Mouse (Mus musculus) lung, adult 10 weeks (tissue): Measurements from ENCODE around the gene Soga1. TPM values are rescaled to one million over a fixed set of nuclear protein-coding genes. Genes with fewer than 3 reads are reported as not detected.

Experiments used
- polyA plus RNA-seq: library from polyadenylated mRNA; stranded (reverse); fragments of 350-450 nt; fragmentation: Illumina TruSeq; extraction: RNeasy Lipid Tissue Mini Kit (QIAGEN cat#74804); gene quantifications from one replicate; pipeline ENCODE4 v1.2.3, GENCODE M21; 2014; ENCODE audit warnings: low read depth, low replicate concordance; ENCODE audit not compliant: insufficient read depth

Soga1 gene
- polyA plus RNA-seq: 3.7 TPM

GRCm38 (mm10) chr2:157078793-157079700 is at the start of gene Soga1:
Gene Soga1, minus strand, starts transcription at chr2:157079254.

GRCm38 (mm10) chr2:157086796-157087195 is 7.7 kb upstream of the Soga1 start, which contains the start of gene Tldc2:
Gene Tldc2, plus strand, starts transcription at chr2:157087055.

GRCm38 (mm10) chr2:157006511-157007233 is 72.4 kb downstream of the Soga1 start, which contains the start of gene Dsn1:
Gene Dsn1, minus strand, starts transcription at chr2:157007154.

DNA sequence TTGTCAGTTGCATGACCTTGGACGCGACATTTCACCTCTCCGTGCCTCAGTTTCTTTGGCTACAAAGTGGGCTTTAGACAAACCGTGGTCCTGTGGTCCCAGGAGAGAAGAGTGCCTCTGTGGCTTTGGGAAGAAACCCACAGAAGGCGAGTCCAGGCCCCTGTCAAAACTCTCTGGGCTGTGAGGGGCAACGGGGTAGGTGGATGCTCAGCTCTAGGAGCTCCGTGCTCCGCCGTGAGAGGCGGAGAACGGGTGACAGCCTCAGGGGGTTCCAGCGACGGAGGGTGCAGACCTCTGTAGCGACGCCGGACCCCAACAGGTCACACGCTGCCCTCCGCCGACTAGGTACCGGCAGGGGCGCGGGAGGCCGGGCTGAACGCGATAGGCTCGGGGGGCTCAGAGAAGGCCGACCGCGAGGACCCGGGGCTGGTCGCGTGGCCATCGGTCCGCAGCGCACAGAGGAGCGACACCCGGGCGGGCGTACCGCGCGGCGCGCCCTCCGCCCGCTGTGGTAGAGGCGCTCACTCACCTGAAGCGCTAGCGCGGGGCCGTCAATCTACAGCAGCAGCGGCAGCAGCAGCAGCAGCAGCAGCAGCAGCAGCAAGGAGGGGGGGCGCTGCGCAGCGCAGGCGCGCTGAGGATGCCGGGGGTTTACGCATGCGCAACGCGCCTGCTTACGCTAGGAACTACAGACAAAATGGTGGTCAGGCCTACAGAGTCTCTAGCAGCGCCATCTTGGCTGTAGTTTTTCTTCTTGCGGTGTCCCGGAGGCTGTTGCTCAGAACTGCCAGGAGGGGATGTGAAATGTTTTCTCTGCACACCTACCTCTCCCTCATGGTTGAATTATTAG is 87.4 kb downstream of the Soga1 start, which contains the start of gene Ndrg3:
TSS of gene Ndrg3 (minus strand) at position 587 of the 850 bp plus-strand sequence.

Other genes starting within 250 kb of the Soga1 start
- 4.4 TPM for gene Tgif2, start 239.2 kb downstream of the Soga1 start, polyA plus RNA-seq
- 0.30 TPM for gene 4930518I15Rik, start 221.3 kb downstream of the Soga1 start, polyA plus RNA-seq
- gene Rab5if, start 216.1 kb downstream of the Soga1 start, polyA plus RNA-seq: 114 TPM
- 0.90 TPM for gene Sla2, start 192.1 kb downstream of the Soga1 start, polyA plus RNA-seq
- 24.7 TPM for gene Ndrg3, start 87.2 kb downstream of the Soga1 start, polyA plus RNA-seq
- 1.9 TPM for gene Dsn1, start 72.1 kb downstream of the Soga1 start, polyA plus RNA-seq
- not detected for gene Tldc2, start 7.8 kb upstream of the Soga1 start, polyA plus RNA-seq
- 68.5 TPM for gene Samhd1, start 56.0 kb upstream of the Soga1 start, polyA plus RNA-seq
- 4.2 TPM for gene Rbl1, start 125.3 kb upstream of the Soga1 start, polyA plus RNA-seq
- gene Rpn2, start 199.8 kb upstream of the Soga1 start, polyA plus RNA-seq: 124 TPM
- not detected for gene Mroh8, start 200.3 kb upstream of the Soga1 start, polyA plus RNA-seq